Mouse (Mus musculus) stomach, postnatal 0 days (tissue): ENCODE data around the gene Pou2f3. TPM values are rescaled to one million over a fixed set of nuclear protein-coding genes. Genes with fewer than 3 reads are reported as not detected.

ENCODE experiments used
- ATAC-seq: fragments of 200-750 bp; cut with Nextera tagmentation; 2 replicates; pipeline ENCODE4 v1.8.0; 2017; ENCODE audit not compliant: low FRiP score, low TSS enrichment
- DNase-seq: peaks from one replicate; pipeline ENCODE4 v3.0.0-alpha.2; 2016; ENCODE audit warnings: low spot score
- H3K27ac ChIP-seq: fragments of 300-500 bp; sonication (generic); replicated peaks from 2 replicates; pipeline ENCODE4 v1.5.1; 2014; ENCODE audit warnings: mild to moderate bottlenecking, control low read depth
- H3K27me3 ChIP-seq: fragments of 300-500 bp; sonication (generic); 2 replicates; pipeline ENCODE4 v1.6.1; 2014; ENCODE audit warnings: low read length; ENCODE audit not compliant: control insufficient read depth, insufficient read depth
- H3K36me3 ChIP-seq: fragments of 300-500 bp; sonication (generic); 2 replicates; pipeline ENCODE4 v1.6.1; 2014; ENCODE audit warnings: low read length, mixed read lengths; ENCODE audit not compliant: control insufficient read depth, insufficient read depth
- H3K4me1 ChIP-seq: fragments of 300-500 bp; sonication (generic); replicated peaks from 2 replicates; pipeline ENCODE4 v1.6.1; 2014; ENCODE audit warnings: antibody characterized with exemption; ENCODE audit not compliant: control insufficient read depth, insufficient read depth
- H3K4me2 ChIP-seq: fragments of 300-500 bp; sonication (generic); replicated peaks from 2 replicates; pipeline ENCODE4 v1.6.1; 2014; ENCODE audit warnings: low read depth, mild to moderate bottlenecking, control low read depth, moderate library complexity
- H3K4me3 ChIP-seq: fragments of 300-500 bp; sonication (generic); 2 replicates; pipeline ENCODE4 v1.5.1; 2014; ENCODE audit warnings: low read depth, low read length, control low read depth
- H3K9ac ChIP-seq: fragments of 300-500 bp; sonication (generic); 2 replicates; pipeline ENCODE4 v1.6.1; 2014; ENCODE audit warnings: mild to moderate bottlenecking, low read length, control low read depth, mixed read lengths
- H3K9me3 ChIP-seq: fragments of 300-500 bp; sonication (generic); 2 replicates; pipeline ENCODE4 v1.6.1; 2016; ENCODE audit warnings: low read length; ENCODE audit not compliant: control insufficient read depth
- CTCF ChIP-seq: IDR thresholded peaks from 2 replicates; pipeline ENCODE4 v1.5.1; 2016; ENCODE audit warnings: antibody characterized with exemption, low read depth, mild to moderate bottlenecking, moderate library complexity
- EP300 ChIP-seq: optimal IDR thresholded peaks from 2 replicates; pipeline ENCODE3; 2016; ENCODE audit warnings: antibody characterized with exemption
- WGBS: fragments of 180-500 bp; shearing (Covaris S2); extraction: QIAGEN DNeasy Blood & Tissue Kit; methylation state at CpG from one replicate; pipeline ENCODE4 v1.1.7; 2014; 5-methylcytosine and 5-hydroxymethylcytosine counted together
- polyA plus RNA-seq: library from polyadenylated mRNA; unstranded; fragments of >200 nt; fragmentation: Nextera tagmentation; extraction: Ambion mirVana; gene quantifications from 2 replicates; pipeline ENCODE4 v1.2.1, GENCODE M21; 2015

Gene Pou2f3
- polyA plus RNA-seq, 1 experiment from 2014 or later, result 1.7 TPM

DNA sequence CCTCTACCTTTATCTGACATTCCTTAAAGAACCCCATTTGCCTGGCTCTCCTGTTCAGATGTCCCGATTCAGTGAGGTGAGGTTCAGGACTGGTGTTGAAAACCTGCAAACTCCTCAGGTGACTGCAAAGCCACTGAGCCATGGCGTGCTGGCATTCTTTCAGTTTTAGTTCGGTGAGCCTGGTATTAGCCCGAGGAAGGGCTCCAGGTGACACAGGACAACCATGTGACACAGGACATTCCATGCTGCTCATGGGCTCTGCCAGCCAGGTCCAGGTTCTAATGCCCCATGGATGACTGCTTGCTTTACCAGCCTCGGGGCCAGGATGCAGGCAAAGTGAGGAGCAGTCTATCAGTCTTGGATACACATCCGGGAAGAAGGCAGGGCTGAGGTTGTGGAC lies 25.2 kb upstream of the Pou2f3 start:
- Histone ChIP-seq H3K4me2 (no peak overlapping the region), H3K4me3 (no peak overlapping the region), H3K36me3 (no peaks in the 10 kb centered on the region), H3K27ac (no peak overlapping the region), H3K9me3 (no peaks in the 10 kb centered on the region), H3K27me3 (no peaks in the 10 kb centered on the region), H3K9ac (no peak overlapping the region), H3K4me1 (peaks cover 21% of the 10 kb centered on the region)
- WGBS, result 73% methylated on average over 6 of the region's 6 CpGs
- ATAC-seq (no peak), DNase-seq (no peak)
- TF ChIP-seq CTCF, result no peak
- no peak for TF ChIP-seq EP300

DNA sequence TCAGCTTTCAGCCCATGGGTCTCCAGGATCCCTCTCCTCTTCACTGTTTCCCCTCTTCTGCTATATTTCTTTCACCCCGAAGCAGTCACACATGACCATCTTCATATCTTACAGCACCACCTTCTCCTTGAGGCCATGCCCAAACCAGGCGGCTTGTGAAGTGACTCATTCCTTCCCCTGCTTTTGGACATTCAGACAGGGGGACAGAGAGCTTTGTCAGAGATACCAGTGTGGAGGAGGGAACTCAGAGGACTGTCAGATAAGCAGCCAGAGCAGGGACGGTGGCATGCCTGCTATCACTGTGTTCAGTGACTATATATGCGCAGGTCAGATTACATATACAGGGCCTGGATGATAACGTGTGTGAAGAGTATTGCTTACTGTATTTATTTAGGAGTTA lies 24.3 kb upstream of the Pou2f3 start:
- Histone ChIP-seq H3K9me3 (no peaks in the 10 kb centered on the region), H3K4me2 (no peak overlapping the region), H3K4me3 (no peak overlapping the region), H3K27ac (no peak overlapping the region), H3K36me3 (no peaks in the 10 kb centered on the region), H3K4me1 (peaks cover 19% of the 10 kb centered on the region), H3K27me3 (no peaks in the 10 kb centered on the region), H3K9ac (no peak overlapping the region)
- 60% methylated on average over 5 of the region's 5 CpGs for WGBS
- no peak for DNase-seq
- no peak for TF ChIP-seq EP300
- no peak for ATAC-seq

DNA sequence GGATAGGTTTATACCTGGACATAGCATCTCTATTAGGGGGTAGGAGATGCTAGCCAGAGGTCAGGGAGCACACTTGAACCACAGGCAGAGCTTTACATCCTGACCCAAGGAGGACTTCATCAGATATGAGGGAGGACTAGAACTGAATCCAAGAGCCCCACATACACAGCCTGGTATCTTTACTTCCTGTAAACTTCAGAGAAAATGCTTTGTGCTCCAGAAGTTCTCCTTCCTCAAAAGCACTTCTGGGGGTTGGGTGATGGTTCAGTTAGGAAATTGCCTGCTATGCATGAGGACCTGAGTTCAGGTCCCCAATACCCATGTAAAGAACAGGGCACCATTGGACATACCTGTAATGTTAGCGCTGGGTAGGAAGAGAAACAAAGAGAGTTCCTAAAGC lies 23.3 kb upstream of the Pou2f3 start:
- H3K36me3 ChIP-seq, result no peaks in the 10 kb centered on the region
- no peak for ATAC-seq
- no peaks in the 10 kb centered on the region for H3K27me3 ChIP-seq
- H3K9me3 ChIP-seq, result no peaks in the 10 kb centered on the region
- peaks cover 23% of the 10 kb centered on the region for H3K4me1 ChIP-seq
- no peak overlapping the region for H3K4me3 ChIP-seq
- 94% methylated on average over 1 of the region's 1 CpGs for WGBS
- H3K4me2 ChIP-seq, result no peak overlapping the region
- no peak for DNase-seq
- H3K9ac ChIP-seq, result no peak overlapping the region
- TF ChIP-seq EP300, result no peak
- TF ChIP-seq CTCF, result no peak
- H3K27ac ChIP-seq, result peak overlapping the region; percentile 88

DNA sequence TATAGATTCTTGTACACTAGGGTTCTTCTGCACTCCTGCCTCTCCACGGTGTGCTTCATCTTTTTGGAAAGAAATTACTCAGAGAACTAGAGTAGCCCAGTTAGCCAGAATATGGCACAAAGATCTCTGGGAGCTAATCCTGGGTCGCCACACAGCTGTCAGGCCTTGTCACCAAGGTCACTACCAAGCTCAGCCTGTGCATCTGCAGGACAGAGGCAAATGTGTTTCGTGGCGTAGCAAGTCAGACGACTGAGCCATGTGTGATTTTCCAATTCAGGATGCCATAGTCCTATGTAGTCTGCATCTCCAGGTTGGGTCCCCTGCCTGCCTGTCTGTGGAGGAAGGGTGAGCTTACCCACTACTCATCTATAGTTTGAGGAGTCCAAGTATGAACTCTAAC lies 22.9 kb upstream of the Pou2f3 start:
- H3K27me3 ChIP-seq, result no peaks in the 10 kb centered on the region
- no peak overlapping the region for H3K4me2 ChIP-seq
- no peaks in the 10 kb centered on the region for H3K9me3 ChIP-seq
- no peak overlapping the region for H3K4me3 ChIP-seq
- peaks cover 23% of the 10 kb centered on the region for H3K4me1 ChIP-seq
- H3K27ac ChIP-seq, result peak overlapping the region; percentile 88
- no peak overlapping the region for H3K9ac ChIP-seq
- DNase-seq (no peak), ATAC-seq (no peak)
- TF ChIP-seq CTCF (no peak), EP300 (no peak)
- no peaks in the 10 kb centered on the region for H3K36me3 ChIP-seq
- WGBS, result 51% methylated on average over 5 of the region's 5 CpGs

DNA sequence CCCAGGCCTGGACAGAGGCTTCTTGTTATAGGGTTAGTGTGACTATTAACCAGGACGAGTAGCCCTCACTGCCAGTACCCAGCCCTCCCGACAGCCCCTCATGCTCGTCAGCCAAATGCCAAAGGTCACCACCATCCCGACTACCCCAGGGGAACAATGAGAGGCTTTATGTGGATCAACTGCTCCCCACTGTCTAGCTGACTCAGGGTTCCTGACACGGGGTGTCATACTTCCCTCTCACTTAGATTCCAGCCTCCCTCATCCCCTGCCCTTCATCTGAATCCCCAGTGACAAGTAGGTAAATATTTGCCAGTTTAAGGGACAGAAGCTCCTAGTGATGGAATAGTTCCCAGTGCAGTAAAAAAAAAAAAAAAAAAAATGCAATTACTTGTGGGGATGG lies 22.1 kb upstream of the Pou2f3 start:
- peak overlapping the region; percentile 88 for H3K27ac ChIP-seq
- H3K4me1 ChIP-seq, result peaks cover 19% of the 10 kb centered on the region
- ATAC-seq (no peak), DNase-seq (no peak)
- H3K4me3 ChIP-seq, result no peak overlapping the region
- H3K9ac ChIP-seq, result peak overlapping the region; percentile 27; the same call in 1 of the 2 replicates
- WGBS, result 8% methylated on average over 5 of the region's 5 CpGs
- no peak for TF ChIP-seq CTCF
- TF ChIP-seq EP300, result no peak
- no peaks in the 10 kb centered on the region for H3K27me3 ChIP-seq
- H3K4me2 ChIP-seq, result 0 out of 2 replicates have a peak overlapping the region, but pooled peaks have one; percentile 23
- H3K36me3 ChIP-seq, result no peaks in the 10 kb centered on the region
- H3K9me3 ChIP-seq, result no peaks in the 10 kb centered on the region

DNA sequence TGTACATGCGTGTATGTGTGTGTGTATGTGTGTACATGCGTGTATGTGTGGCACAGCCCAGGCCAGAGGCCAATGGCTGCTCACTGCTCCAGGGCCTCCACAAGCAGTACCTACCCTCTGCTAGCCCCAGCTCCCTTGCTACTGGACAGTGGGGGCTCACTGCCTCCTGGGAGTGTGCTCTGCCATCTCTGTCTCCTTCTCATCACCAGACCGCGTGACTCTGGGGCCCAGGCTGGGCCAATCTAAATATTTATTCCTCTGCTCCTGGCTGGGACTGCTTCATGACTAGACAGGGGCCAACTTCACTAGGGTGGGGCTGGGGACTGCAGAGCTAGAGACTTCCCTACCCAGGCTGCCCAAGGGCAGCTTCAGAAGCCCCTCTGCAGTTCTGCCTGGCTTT lies 21.6 kb upstream of the Pou2f3 start:
- H3K36me3 ChIP-seq, result no peaks in the 10 kb centered on the region
- peak; percentile 45 for DNase-seq
- ATAC-seq, result peak; percentile 76
- peak overlapping the region; percentile 23; the same call in 1 of the 2 replicates for H3K4me2 ChIP-seq
- WGBS, result 39% methylated on average over 4 of the region's 4 CpGs
- peak overlapping the region; percentile 27; the same call in 1 of the 2 replicates for H3K9ac ChIP-seq
- H3K4me3 ChIP-seq, result no peak overlapping the region
- peak overlapping the region; percentile 88 for H3K27ac ChIP-seq
- TF ChIP-seq EP300, result no peak
- TF ChIP-seq CTCF, result no peak
- H3K27me3 ChIP-seq, result no peaks in the 10 kb centered on the region
- H3K4me1 ChIP-seq, result peaks cover 15% of the 10 kb centered on the region; the same call in 1 of the 2 replicates
- no peaks in the 10 kb centered on the region for H3K9me3 ChIP-seq
